Mouse (Mus musculus) adrenal gland, postnatal 25 days (tissue): Measurements from ENCODE around the gene Slpi. TPM values are rescaled to one million over a fixed set of nuclear protein-coding genes. Genes with fewer than 3 reads are reported as not detected.

Experiments used
- microRNA-seq, 2 experiments: library from miRNA; unstranded; fragments of <30 nt; microRNA quantifications; one replicate each; pipeline ENCODE4 v1.2.0; 2021
- total RNA-seq: library from RNA; stranded (reverse); gene quantifications from 2 replicates; pipeline ENCODE4 v1.2.3, GENCODE M21; 2021

Slpi gene
- total RNA-seq, 1 experiment from 2014 or later: 5.2 TPM

Small RNAs within 50 kb of the gene (microRNA-seq; reads per million reads assigned to microRNA genes)
- gene Mir7678: 0 reads per million in 2 experiments

Other genes with a start within 250 kb of the Slpi start
- gene Kcns1, start 218.0 kb downstream of the Slpi start, total RNA-seq: not detected in 2 replicates
- not detected in 2 replicates for gene Wfdc5, start 206.4 kb downstream of the Slpi start, total RNA-seq
- 2.6 TPM in 1 of 2 replicates, not detected in the other for gene Wfdc12, start 198.5 kb downstream of the Slpi start, total RNA-seq
- not detected in 2 replicates for gene Wfdc15a, start 189.0 kb downstream of the Slpi start, total RNA-seq
- gene Wfdc15b, start 167.4 kb downstream of the Slpi start, total RNA-seq: not detected in 2 replicates
- gene Svs2, start 150.6 kb downstream of the Slpi start, total RNA-seq: not detected in 2 replicates
- gene Svs3b, start 132.5 kb downstream of the Slpi start, total RNA-seq: not detected in 2 replicates
- gene Svs4, start 110.6 kb downstream of the Slpi start, total RNA-seq: not detected in 2 replicates
- not detected in 2 replicates for gene Svs3a, start 99.8 kb downstream of the Slpi start, total RNA-seq
- gene Svs6, start 72.3 kb downstream of the Slpi start, total RNA-seq: not detected in 2 replicates
- gene Svs5, start 56.4 kb downstream of the Slpi start, total RNA-seq: 0.73 and 3.9 TPM in 2 replicates
- not detected in 2 replicates for gene Rbpjl, start 14.0 kb upstream of the Slpi start, total RNA-seq
- gene Matn4, start 16.1 kb upstream of the Slpi start, total RNA-seq: 0.73 and 1.3 TPM in 2 replicates
- 75.1 and 82.0 TPM in 2 replicates for gene Sdc4, start 54.8 kb upstream of the Slpi start, total RNA-seq
- 27.0 and 30.0 TPM in 2 replicates for gene Sys1, start 67.9 kb upstream of the Slpi start, total RNA-seq
- 4.0 TPM in 1 of 2 replicates, not detected in the other for gene Gm20458, start 71.9 kb upstream of the Slpi start, total RNA-seq
- not detected in 2 replicates for gene Trp53tg5, start 84.6 kb upstream of the Slpi start, total RNA-seq
- gene Dbndd2, start 97.0 kb upstream of the Slpi start, total RNA-seq: 6.3 and 6.4 TPM in 2 replicates
- 98.3 and 99.7 TPM in 2 replicates for gene Pigt, start 108.4 kb upstream of the Slpi start, total RNA-seq
- not detected in 2 replicates for gene Wfdc2, start 173.3 kb upstream of the Slpi start, total RNA-seq
- gene Spint3, start 184.4 kb upstream of the Slpi start, total RNA-seq: not detected in 2 replicates
- 0.58 TPM in 1 of 2 replicates, not detected in the other for gene Wfdc6a, start 196.4 kb upstream of the Slpi start, total RNA-seq
- not detected in 2 replicates for gene Eppin, start 204.5 kb upstream of the Slpi start, total RNA-seq
- gene Wfdc6b, start 224.4 kb upstream of the Slpi start, total RNA-seq: not detected in 2 replicates
- not detected in 2 replicates for gene Wfdc8, start 224.5 kb upstream of the Slpi start, total RNA-seq
- not detected in 2 replicates for gene Wfdc16, start 249.7 kb upstream of the Slpi start, total RNA-seq